Mouse (Mus musculus) left cerebral cortex, adult 11 months (tissue): ENCODE measurements at regions not wholly inside any gene's neighbourhood (a gene's known extent, or its start where the extent isn't known, plus 50 kb on each side); places are given as distances from the start of the nearest gene placed in this dataset.

Experiments used
- DNase-seq: peaks from one replicate; pipeline ENCODE4 v3.0.0; 2022; ENCODE audit warnings: low spot score

DNA sequence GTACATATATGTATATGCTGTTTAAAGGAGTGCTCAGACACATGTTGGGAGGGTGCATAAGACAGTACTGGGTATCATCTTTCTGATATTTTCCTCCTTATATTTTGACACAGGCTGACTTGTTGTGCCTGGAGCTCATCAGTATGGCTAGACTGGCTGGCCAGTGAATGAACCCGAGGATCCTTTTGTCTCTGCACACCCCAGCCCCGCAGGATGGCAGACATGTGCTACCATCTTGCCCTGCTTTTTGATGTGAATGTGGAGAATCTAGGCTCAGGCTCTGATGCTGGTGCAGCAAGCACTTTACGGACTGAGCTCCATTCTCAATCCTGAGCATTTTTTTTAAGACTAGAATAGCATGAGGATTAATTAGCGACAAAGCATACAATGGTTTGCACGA is 332.4 kb upstream of the Sox9 start:
- no peak for DNase-seq

DNA sequence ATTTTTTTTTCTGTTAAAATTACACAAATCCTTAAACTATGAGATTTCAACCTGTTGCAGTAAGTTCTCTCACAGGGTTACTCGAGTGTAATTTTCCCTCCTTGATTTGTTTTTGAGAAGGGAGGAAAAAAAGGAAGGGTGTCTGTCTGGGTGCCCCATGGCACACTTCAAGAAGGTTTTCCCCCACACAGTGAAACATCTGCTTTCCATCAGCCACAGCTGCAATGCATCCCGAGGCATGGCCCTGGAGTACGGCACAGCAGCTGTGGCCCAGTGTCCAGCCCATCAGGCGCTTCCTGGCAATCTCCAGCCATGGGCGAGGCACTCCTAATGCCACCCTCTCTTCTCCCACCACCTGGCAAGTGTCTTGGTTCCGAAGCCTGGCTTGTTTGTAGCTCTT is 331.8 kb upstream of the Sox9 start:
- DNase-seq: no peak

- peak; percentile 6 for DNase-seq
Observed at GRCm38 (mm10) chr11:112458075-112458474, 323.9 kb upstream of the Sox9 start.

GRCm38 (mm10) chr11:112463121-112463520 is 318.9 kb upstream of the Sox9 start:
- no peak for DNase-seq

DNA sequence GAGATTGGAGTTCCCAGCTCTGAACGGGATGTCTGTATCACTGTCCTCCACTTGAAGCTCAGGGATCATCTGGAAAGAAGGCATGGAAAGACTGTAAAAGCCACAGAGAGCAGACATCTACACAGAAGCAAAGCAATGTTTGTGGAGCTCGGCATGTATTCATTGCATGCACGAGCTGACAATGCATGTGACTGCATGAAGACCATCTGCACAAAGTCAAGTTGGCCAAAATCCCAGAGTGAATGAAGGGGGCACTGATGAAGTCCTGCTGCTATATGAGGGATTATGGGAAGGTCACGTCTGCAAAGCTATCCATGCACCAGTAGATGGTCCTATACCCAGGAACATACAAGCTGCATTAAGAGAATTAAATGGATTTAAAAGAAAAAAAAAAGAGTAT is 317.6 kb upstream of the Sox9 start:
- DNase-seq: no peak

GRCm38 (mm10) chr11:112470336-112470735 is 311.7 kb upstream of the Sox9 start:
- peak; percentile 57 for DNase-seq

GRCm38 (mm10) chr11:112473237-112473636 is 308.8 kb upstream of the Sox9 start:
- no peak for DNase-seq

DNA sequence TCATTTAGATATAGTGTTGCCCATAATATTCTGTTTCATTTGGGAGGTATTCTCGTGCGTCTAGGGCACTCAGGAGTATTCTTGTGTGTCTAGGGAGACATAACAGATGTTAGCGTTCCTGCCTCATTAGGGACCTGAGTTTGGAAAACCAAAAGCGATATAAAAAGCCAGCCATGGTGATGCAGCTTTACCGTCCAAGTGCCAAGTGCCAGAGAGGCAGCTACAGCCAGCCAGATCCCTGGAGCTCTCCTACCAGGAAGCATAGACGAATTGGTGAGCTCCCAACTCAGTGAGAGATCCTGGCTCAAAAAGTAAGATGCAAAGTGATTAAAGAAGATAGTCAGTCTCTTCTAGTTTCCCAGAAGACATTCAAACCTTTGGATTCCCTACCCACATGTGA is 308.3 kb upstream of the Sox9 start:
- no peak for DNase-seq

- DNase-seq: no peak
Observed at GRCm38 (mm10) chr11:112480360-112480759, 301.7 kb upstream of the Sox9 start.

DNA sequence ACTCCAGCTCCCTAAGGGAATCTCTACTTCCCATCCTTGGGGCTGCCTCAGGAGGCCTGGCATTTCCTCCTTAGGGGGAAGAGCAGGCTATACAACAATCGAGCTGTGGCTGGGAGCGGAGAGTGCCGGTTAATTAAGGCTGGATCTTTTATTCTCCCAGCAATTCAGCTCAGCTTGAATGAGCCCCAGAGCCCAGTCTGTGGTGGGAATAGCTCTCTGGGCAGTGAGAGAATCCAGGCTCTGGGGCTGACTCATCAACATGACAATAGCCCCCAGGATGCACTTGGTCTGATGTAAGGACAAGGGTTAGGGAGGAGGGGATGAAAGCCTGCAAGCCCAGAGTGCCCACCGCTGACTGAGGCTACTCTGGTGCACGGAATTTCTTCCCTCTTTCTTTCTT is 280.2 kb upstream of the Sox9 start:
- DNase-seq: peak; percentile 8

- DNase-seq: no peak
Observed at GRCm38 (mm10) chr11:112519076-112519475, 262.9 kb upstream of the Sox9 start.

DNA sequence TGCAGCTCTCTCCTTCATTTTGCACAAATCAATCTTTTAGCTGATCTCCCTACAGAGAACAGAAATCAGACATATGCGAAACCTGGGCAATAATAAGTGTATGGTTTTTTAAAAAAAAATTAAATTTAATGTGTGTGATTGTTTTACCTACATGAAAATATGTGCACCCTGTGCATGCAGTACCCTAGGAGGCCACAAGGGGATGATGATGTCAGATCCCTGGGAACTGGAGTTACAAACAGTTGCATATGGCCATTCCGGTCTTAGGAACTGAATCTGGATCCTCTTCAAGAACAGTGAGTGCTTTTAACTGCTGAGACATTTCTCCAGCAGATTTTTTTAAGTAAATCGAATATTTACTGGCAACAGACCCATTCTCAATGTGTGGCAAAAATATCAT is 257.0 kb upstream of the Sox9 start:
- no peak for DNase-seq

DNA sequence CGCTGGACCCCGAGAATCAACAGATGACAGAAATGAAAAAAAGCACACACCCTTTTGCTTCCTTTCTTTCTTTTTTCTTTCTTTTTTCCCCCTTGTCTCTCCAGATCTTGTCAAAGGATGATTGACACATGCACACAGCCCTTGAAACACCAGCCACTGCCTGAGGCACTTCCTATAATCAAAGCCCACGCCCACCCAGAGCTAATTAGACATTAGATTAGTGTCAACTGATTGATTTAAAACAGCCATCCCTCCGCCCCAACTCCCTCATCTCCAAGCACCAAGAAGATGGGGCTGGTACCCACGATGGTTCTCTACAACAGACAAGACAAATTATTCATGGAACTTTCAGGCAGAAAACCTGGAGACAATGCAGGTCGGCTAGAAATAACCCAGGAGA is 239.5 kb upstream of the Sox9 start:
- peak; percentile 0 for DNase-seq

GRCm38 (mm10) chr11:112543473-112543872 is 238.6 kb upstream of the Sox9 start:
- no peak for DNase-seq

DNA sequence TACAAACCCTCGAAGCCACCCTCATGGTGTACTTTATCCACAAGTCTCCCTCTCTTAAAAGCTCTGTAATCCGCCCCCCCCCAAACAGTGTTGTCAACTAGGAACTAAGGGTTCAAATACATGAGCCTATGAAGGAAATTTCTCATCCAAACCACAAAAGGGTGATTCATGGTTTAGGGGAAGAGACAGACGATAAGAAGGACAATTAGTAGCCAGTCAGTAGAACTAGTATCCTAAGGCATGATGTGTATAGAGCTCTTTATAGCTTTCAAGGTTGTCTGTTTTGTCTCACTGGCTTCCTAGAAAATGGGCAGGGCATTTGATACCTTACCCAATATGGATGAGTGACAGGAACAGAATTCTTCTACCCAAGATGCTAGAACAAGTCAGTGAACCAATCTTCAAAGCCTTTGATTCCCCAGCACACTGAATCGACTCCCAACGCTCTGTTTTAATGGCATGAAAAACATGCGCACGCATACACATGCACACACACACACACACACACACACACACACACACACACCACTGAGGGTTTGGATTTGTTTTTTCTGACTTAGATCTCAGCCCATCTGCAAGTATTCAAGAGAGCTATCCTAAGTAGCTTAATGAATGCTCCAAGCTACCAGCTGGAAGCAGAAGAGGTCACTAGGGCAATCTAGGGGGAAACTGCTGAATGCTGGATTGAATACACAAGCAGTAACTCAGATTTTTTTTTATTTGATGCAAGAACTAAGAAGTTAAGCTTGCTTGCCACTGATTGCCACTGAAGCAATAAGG is 236.6 kb upstream of the Sox9 start:
- no peak for DNase-seq

DNA sequence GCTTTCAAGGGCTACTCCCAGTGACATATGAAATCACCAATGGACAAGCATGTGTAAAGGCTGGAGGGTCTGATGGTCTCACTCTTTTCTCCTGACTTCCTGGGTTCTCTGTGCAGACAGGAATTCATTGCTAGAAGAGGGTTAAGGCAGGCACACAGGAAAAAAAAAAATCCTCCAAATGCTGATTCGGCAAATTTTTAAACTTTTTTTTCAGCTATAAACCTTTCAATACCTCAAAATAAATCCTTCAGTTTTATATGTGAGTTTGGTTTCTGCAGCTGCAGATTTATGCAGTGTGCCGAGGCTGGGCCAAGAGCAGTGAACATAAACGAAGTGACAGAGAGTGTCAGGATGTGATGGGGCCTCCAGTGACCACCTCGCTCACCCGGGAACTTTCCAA is 235.9 kb upstream of the Sox9 start:
- DNase-seq: no peak

- DNase-seq: no peak
Observed at GRCm38 (mm10) chr11:112552838-112553237, 229.2 kb upstream of the Sox9 start.

- DNase-seq: no peak
Observed at GRCm38 (mm10) chr11:112563027-112563426, 219.0 kb upstream of the Sox9 start.

DNA sequence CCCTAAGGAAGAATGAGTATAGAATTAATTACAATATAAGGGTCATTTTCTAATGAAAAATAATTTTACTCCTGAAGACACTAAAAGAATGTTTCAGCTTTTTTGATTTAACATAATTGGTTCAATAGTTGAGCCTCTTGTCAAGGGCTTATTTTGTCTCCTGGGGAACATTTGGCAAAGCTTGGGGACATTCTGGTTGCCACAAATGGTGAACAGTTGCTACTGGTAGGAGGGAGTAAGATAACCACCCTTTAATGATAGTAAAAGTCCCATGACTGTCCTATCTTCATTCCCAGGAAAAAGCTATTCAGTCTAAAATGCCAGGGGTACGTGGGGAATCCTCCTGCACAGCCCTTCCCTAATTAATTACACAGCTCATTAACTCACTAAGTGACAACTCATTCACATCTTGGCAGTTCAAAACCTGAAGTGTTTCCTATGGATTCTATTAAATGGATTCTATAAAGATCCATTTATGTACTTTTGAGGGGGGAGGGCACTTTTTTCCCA is 217.3 kb upstream of the Sox9 start:
- DNase-seq: no peak

GRCm38 (mm10) chr11:112566071-112566470 is 216.0 kb upstream of the Sox9 start:
- DNase-seq: no peak

DNA sequence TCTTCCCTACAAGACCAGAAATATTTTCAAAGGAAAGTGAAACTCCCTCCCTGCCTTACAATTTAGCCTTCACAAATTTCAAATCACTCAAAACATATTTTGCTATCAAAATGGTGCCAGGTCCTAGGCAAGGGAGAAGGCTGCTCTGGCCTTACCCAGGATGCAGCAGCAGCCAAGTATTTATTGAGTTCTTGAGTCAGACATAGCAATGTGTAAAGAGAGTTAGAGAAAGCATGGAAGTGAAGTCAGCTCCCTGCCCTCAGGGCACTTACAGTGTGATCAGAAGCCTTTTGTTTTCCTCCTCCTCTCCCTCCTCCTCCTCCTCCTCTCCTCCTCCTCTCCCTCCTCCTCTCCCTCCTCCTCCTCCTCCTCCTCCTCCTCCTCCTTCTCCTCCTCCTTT is 194.6 kb upstream of the Sox9 start:
- DNase-seq: no peak

DNA sequence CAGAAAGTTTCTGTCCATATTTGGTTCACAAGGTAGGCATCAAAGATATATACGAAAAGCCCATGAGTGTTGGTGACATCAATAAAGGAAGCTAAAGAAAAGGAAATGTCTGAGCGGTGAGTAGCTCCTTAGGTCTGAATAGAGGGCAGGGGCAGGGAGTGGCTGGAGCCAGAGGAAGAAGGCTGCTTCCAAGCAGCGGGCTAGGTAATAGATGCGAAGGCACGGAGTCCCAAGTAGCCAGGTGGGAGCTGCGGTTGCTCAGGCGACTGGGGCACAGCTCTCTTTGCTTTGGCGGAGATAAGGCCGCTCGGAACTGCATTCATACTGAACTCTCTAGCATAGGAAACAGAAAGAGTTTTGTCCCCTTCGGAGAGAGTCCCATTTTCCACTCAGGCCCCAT is 193.9 kb upstream of the Sox9 start:
- DNase-seq: no peak

DNA sequence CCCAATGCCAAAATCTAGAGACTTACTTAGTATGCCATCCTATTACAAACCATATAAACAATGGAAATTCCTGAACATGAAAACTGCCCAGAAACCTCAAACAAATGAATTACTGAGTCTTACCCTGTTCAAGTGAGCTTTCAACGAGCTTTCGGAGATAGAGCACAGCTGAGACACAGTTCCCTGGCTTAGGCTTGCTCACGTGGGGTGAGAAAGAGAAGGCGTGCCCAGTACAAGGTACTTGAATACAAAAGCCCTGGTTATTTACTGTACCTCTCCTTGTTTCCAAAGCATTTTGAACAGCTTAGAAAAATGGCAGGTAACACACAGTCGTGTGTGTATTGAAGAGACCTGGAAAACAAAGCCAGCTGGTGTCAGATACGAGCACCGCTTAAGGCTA is 191.8 kb upstream of the Sox9 start:
- DNase-seq: no peak

- no peak for DNase-seq
Observed at GRCm38 (mm10) chr11:112592411-112593020, 189.5 kb upstream of the Sox9 start.
